Mouse (Mus musculus) gastrocnemius, adult 8-10 months (tissue): ENCODE data around the gene Irs2. TPM values are rescaled to one million over a fixed set of nuclear protein-coding genes. Genes with fewer than 3 reads are reported as not detected.

ENCODE experiments used
- DNase-seq, 2 experiments: peaks; one replicate each; pipeline ENCODE4 v3.0.0; 2022; ENCODE audit warnings: low spot score in 2 of 2
- total RNA-seq, 4 experiments: library from RNA; stranded (reverse); gene quantifications; 2 replicates each; pipeline ENCODE4 v1.2.4; 2022

Gene Irs2
- total RNA-seq, 4 experiments from 2014 or later: 12.4 to 21.6 (median 15.2) TPM

DNA sequence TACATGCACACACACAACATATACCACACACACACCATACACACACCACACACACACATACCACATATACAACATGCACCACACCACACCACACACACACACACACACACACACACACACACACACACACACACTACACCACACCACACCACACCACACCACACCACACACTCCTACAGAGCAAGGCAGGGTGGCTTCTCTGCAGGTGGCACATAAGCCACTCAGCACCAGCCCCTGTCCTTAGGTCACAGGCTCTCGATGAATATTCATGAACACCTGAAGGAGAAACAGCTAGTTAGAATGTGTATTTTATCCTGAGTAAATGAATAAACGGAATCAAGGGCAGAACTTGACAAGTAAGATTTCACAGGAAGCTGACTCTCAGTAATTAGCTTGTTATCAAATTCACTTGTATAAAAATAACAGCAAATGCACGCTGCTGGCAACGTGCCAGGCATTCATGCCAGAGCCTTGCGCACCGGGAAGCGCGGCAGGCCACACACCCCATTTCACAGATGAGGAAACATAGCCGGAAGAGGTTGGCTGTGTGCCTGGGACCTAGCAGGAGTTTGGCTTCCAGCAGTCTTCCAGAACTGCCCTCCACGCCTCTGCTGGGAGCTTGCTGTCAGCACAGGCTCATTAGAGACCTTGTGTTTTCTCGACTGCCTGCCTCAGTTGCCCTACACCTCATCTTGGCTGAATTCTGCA, 54.8 kb downstream of the Irs2 start:
- DNase-seq: peak; percentile 41 to 66

DNA sequence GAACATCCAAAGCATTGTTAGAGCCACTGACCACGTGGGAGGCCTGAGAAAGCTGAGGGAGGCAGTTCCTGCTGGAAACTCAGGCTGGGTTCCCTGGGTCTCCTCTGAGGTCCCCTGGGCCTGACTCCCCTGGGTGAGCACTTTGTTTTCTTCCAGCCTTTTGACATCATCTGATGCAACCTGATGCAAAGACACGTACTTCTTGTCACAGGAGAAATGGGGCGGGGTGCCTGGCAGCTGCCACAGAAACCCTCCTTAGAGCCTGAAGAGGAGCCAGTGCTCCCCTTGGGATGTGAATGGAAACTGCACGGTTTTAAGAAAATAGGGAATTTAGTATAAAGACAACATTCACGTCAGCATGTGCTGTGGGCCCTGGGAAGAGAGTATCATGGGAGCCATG, 55.6 kb downstream of the Irs2 start:
- DNase-seq: no peak

DNA sequence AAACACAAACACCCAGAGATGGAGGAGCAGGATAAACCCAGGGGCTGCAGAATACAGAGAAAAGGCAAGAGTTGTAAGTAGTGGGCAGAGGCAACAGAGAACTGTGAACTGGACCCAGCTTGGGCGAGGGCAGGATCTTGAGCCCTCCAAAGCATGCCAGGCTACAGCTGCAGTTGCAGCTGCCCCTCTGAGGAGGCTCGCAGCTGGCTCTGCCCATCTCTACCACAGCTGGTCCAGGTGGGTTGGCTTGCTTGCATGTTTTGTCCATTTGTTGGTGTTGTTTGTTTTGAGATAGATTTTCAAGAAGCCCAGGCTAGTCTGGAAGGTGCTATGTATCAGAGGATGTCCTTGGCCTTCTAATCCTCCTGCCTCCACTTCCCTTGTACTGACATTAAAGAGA, 56.0 kb downstream of the Irs2 start:
- DNase-seq: no peak

DNA sequence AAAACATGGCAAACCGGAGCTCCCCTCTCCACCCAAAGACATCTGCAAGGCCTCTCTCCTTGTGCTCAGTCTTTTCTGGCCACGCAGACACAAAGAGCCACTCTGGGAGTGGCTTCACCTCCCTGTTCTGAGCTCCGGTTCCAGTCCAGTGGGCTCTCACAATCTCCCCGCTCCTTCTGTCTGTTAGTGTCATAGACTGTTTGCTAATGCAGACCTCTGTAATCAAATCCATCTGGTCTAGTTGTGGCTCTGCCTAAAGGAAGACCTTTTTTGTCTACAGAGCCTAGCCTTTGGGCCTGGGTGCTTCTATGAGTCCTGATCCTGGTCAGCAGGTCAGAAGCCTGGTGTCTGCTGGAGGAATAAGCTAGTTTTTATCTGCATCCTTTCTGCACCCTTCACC, 56.7 kb downstream of the Irs2 start:
- DNase-seq: no peak

DNA sequence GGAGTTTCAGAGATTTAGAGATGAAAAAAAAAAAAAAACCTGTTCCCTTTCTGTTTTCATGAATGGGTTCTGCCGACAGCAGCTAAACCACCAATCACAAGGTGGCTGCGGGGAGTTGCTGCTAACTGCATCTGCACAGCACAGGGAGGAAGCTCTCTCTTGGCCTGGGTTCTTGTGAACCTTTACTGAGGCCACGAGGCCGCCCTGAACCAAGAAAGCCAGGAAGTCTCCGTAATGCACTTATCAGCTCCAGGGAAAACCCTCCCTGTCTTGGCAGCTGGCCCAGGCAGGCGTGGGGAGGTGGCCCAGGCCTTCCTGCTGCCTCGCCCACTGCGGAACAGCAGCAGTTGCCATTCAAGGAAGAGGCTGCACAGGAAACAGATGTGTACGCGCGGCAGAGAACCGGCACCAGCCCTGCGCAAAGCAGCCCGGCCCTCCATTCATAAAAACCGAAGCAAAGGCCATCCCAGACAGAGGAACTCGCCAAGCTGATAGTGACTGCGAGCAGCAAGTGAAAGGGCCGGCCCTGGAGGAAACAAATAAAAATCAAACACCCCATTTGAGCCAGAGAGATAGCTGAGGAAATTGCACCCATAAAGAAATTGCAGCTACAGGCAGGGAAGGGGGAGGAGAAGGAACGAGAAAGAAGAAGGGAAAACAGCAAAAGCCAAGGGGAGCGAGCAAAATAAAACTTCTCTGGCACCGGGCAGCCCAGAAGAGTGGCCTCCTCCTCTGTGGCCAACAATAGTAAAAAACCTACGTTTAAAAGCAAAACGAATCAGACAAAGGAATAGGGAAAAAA, 62.1 kb downstream of the Irs2 start:
- peak; percentile 86 to 91 for DNase-seq

DNA sequence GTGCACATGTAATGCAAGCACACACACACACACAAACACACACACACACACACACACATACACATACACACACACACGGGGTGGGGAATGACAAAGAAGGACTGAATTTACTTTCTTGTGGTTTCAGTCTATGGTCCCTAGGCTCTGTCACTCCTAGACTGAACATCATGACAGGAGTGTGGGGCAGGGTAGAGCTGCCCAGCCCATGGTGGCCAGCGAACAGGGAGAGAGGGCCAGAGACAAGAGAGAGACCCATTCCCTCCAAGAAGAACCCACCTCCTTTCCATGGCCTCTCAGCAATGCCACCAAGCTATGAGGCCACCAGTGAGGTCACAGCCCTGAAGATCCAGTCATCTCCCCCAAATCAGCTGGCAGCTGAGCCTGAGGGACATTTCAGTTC, 62.8 kb downstream of the Irs2 start:
- DNase-seq: no peak

DNA sequence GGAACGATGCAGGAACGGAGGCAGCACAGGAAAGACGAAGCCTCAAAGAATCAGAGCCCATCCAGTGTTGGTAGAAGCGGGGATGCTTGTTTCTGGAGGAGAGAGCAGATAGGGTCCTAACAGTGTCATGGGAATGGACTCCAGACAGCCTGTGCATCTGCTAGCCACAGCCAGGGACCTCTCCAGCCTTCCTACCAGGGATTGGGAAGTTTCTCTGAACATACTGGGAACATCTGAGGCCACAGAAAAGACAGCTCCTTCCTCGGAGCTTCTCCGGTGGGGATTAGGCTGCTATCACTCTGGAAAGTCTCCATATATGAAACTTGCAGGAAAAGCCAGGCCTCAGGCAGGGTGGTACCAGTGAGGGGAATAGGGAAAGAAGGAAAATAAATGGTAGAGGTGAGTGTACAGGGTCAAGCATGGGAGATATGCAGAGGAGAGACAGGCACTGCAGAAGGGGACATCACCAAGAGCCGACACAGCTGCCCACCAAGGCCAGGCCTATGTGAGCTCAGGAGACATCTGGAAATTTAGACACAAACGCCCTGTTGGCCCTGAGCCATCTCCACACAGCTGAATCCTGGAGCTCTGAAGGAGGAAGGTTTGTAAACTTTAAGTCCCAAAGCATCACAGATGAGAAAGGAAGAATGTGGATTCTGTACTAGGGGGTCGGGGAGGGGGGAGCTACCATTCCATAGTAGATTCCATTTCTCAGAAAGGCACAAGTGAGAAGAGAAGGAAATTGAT, 64.8 kb downstream of the Irs2 start:
- DNase-seq: no peak

DNA sequence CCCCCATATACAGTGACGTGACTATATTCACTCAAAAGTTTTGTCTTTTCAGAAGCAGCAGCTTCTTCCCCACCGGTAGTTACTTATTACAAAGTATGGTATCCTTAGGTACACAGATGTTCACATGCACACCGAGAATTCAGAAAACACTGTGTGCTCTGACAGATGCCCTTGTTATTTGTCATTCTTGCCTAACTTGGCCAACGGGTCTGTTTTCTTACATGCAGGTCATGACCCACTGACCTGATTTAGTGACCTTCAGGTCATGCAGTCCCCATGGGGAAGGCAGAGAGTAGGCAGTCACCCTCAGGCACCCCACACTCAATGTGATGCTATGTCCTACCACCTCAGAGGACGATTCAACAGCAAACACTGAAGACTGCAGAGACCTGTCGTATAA, 68.4 kb downstream of the Irs2 start:
- no peak for DNase-seq

DNA sequence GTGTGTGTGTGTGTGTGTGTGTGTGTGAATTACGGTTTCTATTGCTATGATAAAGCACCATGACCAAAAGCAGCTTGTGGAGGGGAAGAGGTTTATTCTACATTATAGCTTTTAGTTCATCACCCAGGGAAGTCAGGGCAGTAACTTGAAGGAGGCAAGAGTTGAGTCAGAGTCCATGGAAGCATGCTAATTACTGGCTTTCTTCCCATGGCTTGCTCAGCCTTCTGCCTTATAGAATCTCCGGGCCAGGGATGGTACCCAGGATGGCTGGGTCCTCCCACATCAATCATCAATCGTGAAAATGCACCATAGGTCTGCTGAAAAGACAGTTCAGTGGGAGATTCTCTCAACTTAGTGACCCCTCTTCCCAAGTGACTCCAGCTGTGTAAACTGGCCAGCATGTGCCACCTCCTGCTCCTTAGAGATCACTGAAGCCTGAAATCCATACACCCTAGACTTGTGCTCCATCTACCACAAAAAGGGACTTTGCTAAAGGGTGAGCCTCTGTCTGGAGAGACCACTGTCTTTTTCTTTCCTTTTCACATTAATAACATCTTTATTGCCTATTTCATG, 69.0 kb downstream of the Irs2 start:
- DNase-seq: no peak

DNA sequence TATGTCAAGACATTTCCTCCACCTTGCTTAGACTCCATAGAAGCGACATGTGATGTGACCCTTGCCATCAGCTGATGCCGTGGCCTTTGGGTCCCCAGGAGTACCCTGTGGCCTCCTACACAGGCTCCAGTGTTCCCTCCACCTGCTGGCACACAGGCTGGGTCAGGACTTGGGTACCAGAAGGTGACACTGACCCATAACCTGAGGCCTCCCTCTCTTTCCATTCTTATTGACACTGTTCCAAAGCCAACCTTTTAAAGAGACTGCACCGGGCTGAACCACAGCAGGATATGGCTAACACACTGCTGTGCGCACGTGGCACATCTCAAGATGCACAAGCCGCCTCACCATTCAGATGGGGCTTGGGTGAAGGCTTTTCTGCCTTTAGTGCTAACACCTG, 70.0 kb downstream of the Irs2 start:
- DNase-seq: no peak

DNA sequence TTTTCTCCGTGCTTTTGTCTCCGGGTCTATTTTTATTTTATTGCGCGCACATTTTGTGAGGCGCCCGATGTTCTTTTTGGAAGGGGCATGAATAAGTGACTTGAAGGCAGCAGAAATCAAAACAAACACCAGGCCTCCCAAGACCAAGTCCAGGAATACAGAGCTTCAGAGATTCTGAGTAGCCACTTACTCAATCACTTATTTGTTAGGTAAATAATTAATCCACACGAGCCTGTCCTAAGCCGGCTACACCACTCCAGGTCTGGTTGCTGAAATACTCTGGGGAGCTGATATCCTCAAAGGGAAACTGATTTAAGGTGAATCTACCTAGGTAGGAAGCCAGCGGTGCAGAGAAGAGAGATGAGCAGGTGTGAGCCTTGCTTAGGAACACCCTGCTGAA, 71.6 kb downstream of the Irs2 start:
- no peak for DNase-seq

DNA sequence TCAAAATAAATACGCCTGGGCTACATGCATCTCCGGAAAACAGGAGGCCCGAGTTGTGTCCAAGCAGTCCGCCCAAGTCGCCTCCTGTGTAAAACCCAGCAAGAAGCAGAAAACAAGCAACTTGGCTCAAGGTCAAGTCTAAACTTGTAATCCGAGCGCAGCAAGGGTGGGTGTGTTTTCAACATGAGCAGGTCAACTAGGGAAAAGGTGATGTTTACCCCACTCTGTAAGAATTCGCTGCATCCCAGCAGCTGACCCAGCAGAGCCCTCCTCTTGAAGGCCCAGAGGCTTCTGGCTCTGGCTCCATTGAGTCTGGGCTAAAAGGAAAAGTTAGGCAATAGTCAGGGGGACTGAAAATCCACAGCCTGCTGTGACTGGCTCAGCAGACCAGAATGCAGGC, 73.0 kb downstream of the Irs2 start:
- DNase-seq: no peak
